Mouse (Mus musculus): ENCODE data around the gene Kdm4a. TPM values are rescaled to one million over a fixed set of nuclear protein-coding genes. Genes with fewer than 3 reads are reported as not detected.

The Kdm4a gene
- total and polyA plus RNA-seq, 3 experiments: 36.9 to 58.8 (median 43.6) TPM

GRCm38 (mm10) chr4:118198606-118199005, 18.8 kb upstream of the Kdm4a start:
- H3K79me2 ChIP-seq (replicated peaks; ENCODE audit: control insufficient read depth, extremely low read depth, insufficient read depth, poor library complexity, severe bottlenecking): no peaks in the 10 kb centered on the region
- H3K4me1 ChIP-seq (ENCODE audit: control insufficient read depth in 1 of 2, insufficient read depth in 2 of 2): no peaks in the 10 kb centered on the region
- no peaks in the 10 kb centered on the region for H3K9me3 ChIP-seq (replicated peaks; ENCODE audit: low read length)
- no peak for DNase-seq (ENCODE audit: extremely low read depth)
- no peak overlapping the region for H3K4me3 ChIP-seq (replicated peaks in 1 of 3; ENCODE audit: low read depth in 2 of 3, low read length in 2 of 3, poor library complexity in 1 of 3)
- no peaks in the 10 kb centered on the region for H3K36me3 ChIP-seq (replicated peaks in 1 of 2; ENCODE audit: control insufficient read depth in 1 of 2, insufficient read depth in 1 of 2, low read length in 1 of 2)
- no peak overlapping the region for H3K4me2 ChIP-seq (ENCODE audit: insufficient read depth, low read depth, poor library complexity, severe bottlenecking)
- no peak for TF ChIP-seq IRF4 (IDR thresholded peaks at IDR 0.05; ENCODE audit: low read depth, low read length)
- TF ChIP-seq CHD2 (IDR thresholded peaks at IDR 0.05; ENCODE audit: low read length): no peak
- no peak for TF ChIP-seq BHLHE40 (IDR thresholded peaks at IDR 0.05; ENCODE audit: low read depth, low read length)
- TF ChIP-seq USF1 (IDR thresholded peaks at IDR 0.05; ENCODE audit: low read depth, low read length): no peak
- no peak overlapping the region for H3K9ac ChIP-seq (ENCODE audit: insufficient read depth, low read depth)
- in situ Hi-C loops (cut with MboI; ENCODE audit: low pct_ligation_motif_present, low pct_unique_long_range_greater_than_20kb, low sequenced_read_pairs): no loop called here
- dilution Hi-C loops (cut with MboI; ENCODE audit: extremely low pct_ligation_motif_present, extremely low pct_unique_long_range_greater_than_20kb, low sequenced_read_pairs): no loop called here
- peaks cover 5% of the 10 kb centered on the region for H3K27me3 ChIP-seq (replicated peaks)
- no peak overlapping the region for H3K27ac ChIP-seq (ENCODE audit: insufficient read depth, low read depth)

GRCm38 (mm10) chr4:118196185-118196584, 16.3 kb upstream of the Kdm4a start:
- no peaks in the 10 kb centered on the region for H3K79me2 ChIP-seq (replicated peaks; ENCODE audit: control insufficient read depth, extremely low read depth, insufficient read depth, poor library complexity, severe bottlenecking)
- in situ Hi-C loops (cut with MboI; ENCODE audit: low pct_ligation_motif_present, low pct_unique_long_range_greater_than_20kb, low sequenced_read_pairs) (no loop called here), dilution Hi-C loops (cut with MboI; ENCODE audit: extremely low pct_ligation_motif_present, extremely low pct_unique_long_range_greater_than_20kb, low sequenced_read_pairs) (no loop called here)
- no peak overlapping the region for H3K4me3 ChIP-seq (replicated peaks in 1 of 3; ENCODE audit: low read depth in 2 of 3, low read length in 2 of 3, poor library complexity in 1 of 3)
- H3K27me3 ChIP-seq (replicated peaks): peaks cover 12% of the 10 kb centered on the region
- H3K27ac ChIP-seq (ENCODE audit: insufficient read depth, low read depth): no peak overlapping the region
- H3K9me3 ChIP-seq (replicated peaks; ENCODE audit: low read length): no peaks in the 10 kb centered on the region
- no peak for DNase-seq (ENCODE audit: extremely low read depth)
- no peak overlapping the region for H3K9ac ChIP-seq (ENCODE audit: insufficient read depth, low read depth)
- no peaks in the 10 kb centered on the region for H3K4me1 ChIP-seq (ENCODE audit: control insufficient read depth in 1 of 2, insufficient read depth in 2 of 2)
- no peaks in the 10 kb centered on the region for H3K36me3 ChIP-seq (replicated peaks in 1 of 2; ENCODE audit: control insufficient read depth in 1 of 2, insufficient read depth in 1 of 2, low read length in 1 of 2)
- TF ChIP-seq HCFC1 (IDR thresholded peaks at IDR 0.05; ENCODE audit: low read depth, low read length) (no peak), MAFK (IDR thresholded peaks at IDR 0.05; ENCODE audit: insufficient replicate concordance, low read length) (no peak), MXI1 (IDR thresholded peaks at IDR 0.05; ENCODE audit: low read depth, low read length) (no peak), JUN (IDR thresholded peaks at IDR 0.05; ENCODE audit: insufficient read depth, low read depth, low read length) (no peak), MEF2A (IDR thresholded peaks at IDR 0.05; ENCODE audit: borderline replicate concordance, low read depth, low read length) (no peak), USF1 (IDR thresholded peaks at IDR 0.05; ENCODE audit: low read depth, low read length) (no peak), MAX (IDR thresholded peaks at IDR 0.05; ENCODE audit: low read length) (no peak), EP300 (IDR thresholded peaks at IDR 0.05; ENCODE audit: low read length) (no peak)
- H3K4me2 ChIP-seq (ENCODE audit: insufficient read depth, low read depth, poor library complexity, severe bottlenecking): no peak overlapping the region

- peak overlapping the region; percentile 21; the same call in 1 of the 2 replicates for H3K27ac ChIP-seq (ENCODE audit: insufficient read depth, low read depth)
- in situ Hi-C loops (cut with MboI; ENCODE audit: low pct_ligation_motif_present, low pct_unique_long_range_greater_than_20kb, low sequenced_read_pairs): no loop called here
- no peak for TF ChIP-seq E2F4 (IDR thresholded peaks at IDR 0.05; ENCODE audit: insufficient replicate concordance, low read depth, low read length)
- TF ChIP-seq TBP (conservative IDR thresholded peaks at IDR 0.05; ENCODE audit: low read depth, low read length): no peak
- no peak for TF ChIP-seq POLR2A (IDR thresholded peaks at IDR 0.05; ENCODE audit: low read depth, low read length)
- 0 out of 2 replicates have a peak, but pooled peaks have one; percentile 28 for TF ChIP-seq MAZ (IDR thresholded peaks at IDR 0.05; ENCODE audit: low read depth, low read length)
- no peak for TF ChIP-seq PAX5 (IDR thresholded peaks at IDR 0.05; ENCODE audit: low read length)
- TF ChIP-seq RCOR1 (conservative IDR thresholded peaks at IDR 0.05; ENCODE audit: low read depth, low read length): 0 out of 2 replicates have a peak, but pooled peaks have one; percentile 42
- peak; percentile 85 for TF ChIP-seq IRF4 (IDR thresholded peaks at IDR 0.05; ENCODE audit: low read depth, low read length)
- peak; percentile 95 for TF ChIP-seq BHLHE40 (IDR thresholded peaks at IDR 0.05; ENCODE audit: low read depth, low read length)
- no peak for TF ChIP-seq ZC3H11A (IDR thresholded peaks at IDR 0.05; ENCODE audit: low read depth, low read length)
- 0 out of 2 replicates have a peak, but pooled peaks have one; percentile 25 for TF ChIP-seq ELF1 (IDR thresholded peaks at IDR 0.05; ENCODE audit: low read depth, low read length)
- peak; percentile 21; the same call in 1 of the 2 replicates for TF ChIP-seq MEF2A (IDR thresholded peaks at IDR 0.05; ENCODE audit: borderline replicate concordance, low read depth, low read length)
- TF ChIP-seq ZKSCAN1 (IDR thresholded peaks at IDR 0.05; ENCODE audit: borderline replicate concordance, low read depth, low read length): no peak
- peak; percentile 52; the same call in 1 of the 2 replicates for TF ChIP-seq SIN3A (IDR thresholded peaks at IDR 0.05; ENCODE audit: low read length)
- peak; percentile 41; the same call in 1 of the 2 replicates for TF ChIP-seq EP300 (IDR thresholded peaks at IDR 0.05; ENCODE audit: low read length)
- peak; percentile 57; the same call in 1 of the 2 replicates for TF ChIP-seq MAX (IDR thresholded peaks at IDR 0.05; ENCODE audit: low read length)
- TF ChIP-seq CTCF (conservative IDR thresholded peaks at IDR 0.05 in 1 of 2, IDR thresholded peaks at IDR 0.05 in 1 of 2; ENCODE audit: low read depth in 2 of 2, low read length in 2 of 2): no peak
- no peak for TF ChIP-seq ZNF384 (IDR thresholded peaks at IDR 0.05; ENCODE audit: low read depth, low read length)
Observed at GRCm38 (mm10) chr4:118180301-118181080, 648 bp upstream of the Kdm4a start.

More at GRCm38 (mm10) chr4:118180301-118181080, 648 bp upstream of the Kdm4a start:
- peaks cover 2 to 14% of the 10 kb centered on the region in 2 experiments; a peak in 3 of 4 replicates for H3K4me1 ChIP-seq (ENCODE audit: control insufficient read depth in 1 of 2, insufficient read depth in 2 of 2)
- dilution Hi-C loops (cut with MboI; ENCODE audit: extremely low pct_ligation_motif_present, extremely low pct_unique_long_range_greater_than_20kb, low sequenced_read_pairs): no loop called here
- DNase-seq (ENCODE audit: extremely low read depth): no peak
- H3K79me2 ChIP-seq (replicated peaks; ENCODE audit: control insufficient read depth, extremely low read depth, insufficient read depth, poor library complexity, severe bottlenecking): peaks cover 10% of the 10 kb centered on the region
- peak overlapping the region; percentile 86 for H3K4me2 ChIP-seq (ENCODE audit: insufficient read depth, low read depth, poor library complexity, severe bottlenecking)
- peak overlapping the region; percentile 54 to 83 (median 83) for H3K4me3 ChIP-seq (replicated peaks in 1 of 3; ENCODE audit: low read depth in 2 of 3, low read length in 2 of 3, poor library complexity in 1 of 3)
- H3K27me3 ChIP-seq (replicated peaks): no peaks in the 10 kb centered on the region
- H3K36me3 ChIP-seq (replicated peaks in 1 of 2; ENCODE audit: control insufficient read depth in 1 of 2, insufficient read depth in 1 of 2, low read length in 1 of 2): peaks cover 13 to 22% of the 10 kb centered on the region in 2 experiments
- no peaks in the 10 kb centered on the region for H3K9me3 ChIP-seq (replicated peaks; ENCODE audit: low read length)
- peak overlapping the region; percentile 73 for H3K9ac ChIP-seq (ENCODE audit: insufficient read depth, low read depth)
